Mouse (Mus musculus) limb, embryonic 13.5 days (tissue): ENCODE data around the gene Tpra1. TPM values are rescaled to one million over a fixed set of nuclear protein-coding genes. Genes with fewer than 3 reads are reported as not detected.

Source experiments
- ATAC-seq: fragments of 200-750 bp; cut with Nextera tagmentation; 2 replicates; pipeline ENCODE4 v1.8.0; 2017; ENCODE audit warnings: low read depth, moderate number of reproducible peaks, moderate TSS enrichment; ENCODE audit not compliant: low FRiP score
- H3K27ac ChIP-seq: fragments of 300-500 bp; sonication (generic); 2 replicates; pipeline ENCODE4 v1.5.1; 2015; ENCODE audit warnings: inconsistent platforms, mild to moderate bottlenecking, moderate library complexity
- H3K27me3 ChIP-seq: fragments of 300-500 bp; sonication (generic); 2 replicates; pipeline ENCODE4 v1.6.1; 2015; ENCODE audit warnings: mild to moderate bottlenecking, inconsistent platforms
- H3K36me3 ChIP-seq: fragments of 300-500 bp; sonication (generic); 2 replicates; pipeline ENCODE4 v1.6.1; 2015; ENCODE audit warnings: inconsistent platforms, mild to moderate bottlenecking, moderate library complexity
- H3K4me1 ChIP-seq: fragments of 300-500 bp; sonication (generic); 2 replicates; pipeline ENCODE4 v1.6.1; 2015; ENCODE audit warnings: inconsistent platforms
- H3K4me2 ChIP-seq: fragments of 300-500 bp; sonication (generic); replicated peaks from 2 replicates; pipeline ENCODE4 v1.6.1; 2015; ENCODE audit warnings: inconsistent platforms, mild to moderate bottlenecking, moderate library complexity
- H3K4me3 ChIP-seq: fragments of 300-500 bp; sonication (generic); 2 replicates; pipeline ENCODE4 v1.5.1; 2015; ENCODE audit warnings: moderate library complexity, mild to moderate bottlenecking, inconsistent platforms
- H3K9ac ChIP-seq: fragments of 300-500 bp; sonication (generic); 2 replicates; pipeline ENCODE4 v1.6.1; 2015; ENCODE audit warnings: mild to moderate bottlenecking, inconsistent platforms
- H3K9me3 ChIP-seq: fragments of 300-500 bp; sonication (generic); 2 replicates; pipeline ENCODE4 v1.6.1; 2016; ENCODE audit warnings: inconsistent platforms
- WGBS: fragments of 180-500 bp; shearing (Covaris S2); methylation state at CpG from one replicate; pipeline ENCODE4 v1.1.7; 2015; 5-methylcytosine and 5-hydroxymethylcytosine counted together
- polyA plus RNA-seq: library from polyadenylated mRNA; unstranded; fragments of >200 nt; fragmentation: Nextera tagmentation; extraction: Ambion mirVana; gene quantifications from 2 replicates; pipeline ENCODE4 v1.2.1, GENCODE M21; 2015

The Tpra1 gene
- polyA plus RNA-seq, 1 experiment from 2014 or later = 89.5 TPM

DNA sequence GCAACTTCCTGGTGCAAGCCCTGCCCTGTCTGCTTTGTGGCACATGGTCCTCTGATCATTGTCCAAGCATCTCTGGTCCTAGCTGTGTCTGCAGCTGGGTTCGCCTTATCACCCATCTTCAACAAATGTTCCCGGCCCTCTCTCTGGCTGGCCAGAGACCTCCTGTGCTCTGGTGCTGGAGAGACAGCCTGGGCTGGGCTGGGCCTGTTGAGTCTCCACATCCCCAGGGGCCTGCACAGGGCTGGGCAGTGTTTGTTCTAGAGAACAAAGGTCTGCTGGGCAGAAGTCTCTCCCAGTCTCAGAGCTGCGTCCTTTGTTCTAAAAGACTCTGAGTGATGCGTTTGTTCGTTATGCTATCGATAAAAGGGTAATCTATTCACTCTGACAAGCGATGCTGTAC, 28.0 kb downstream of the Tpra1 start:
- ATAC-seq = no peak
- H3K9ac ChIP-seq = peak overlapping the region; percentile 19; the same call in 1 of the 2 replicates
- no peaks in the 10 kb centered on the region for H3K27me3 ChIP-seq
- no peak overlapping the region for H3K4me2 ChIP-seq
- no peaks in the 10 kb centered on the region for H3K9me3 ChIP-seq
- WGBS = 80% methylated on average over 7 of the region's 7 CpGs
- no peaks in the 10 kb centered on the region for H3K36me3 ChIP-seq
- H3K27ac ChIP-seq = no peak overlapping the region
- no peak overlapping the region for H3K4me3 ChIP-seq
- H3K4me1 ChIP-seq = peaks cover 24% of the 10 kb centered on the region

DNA sequence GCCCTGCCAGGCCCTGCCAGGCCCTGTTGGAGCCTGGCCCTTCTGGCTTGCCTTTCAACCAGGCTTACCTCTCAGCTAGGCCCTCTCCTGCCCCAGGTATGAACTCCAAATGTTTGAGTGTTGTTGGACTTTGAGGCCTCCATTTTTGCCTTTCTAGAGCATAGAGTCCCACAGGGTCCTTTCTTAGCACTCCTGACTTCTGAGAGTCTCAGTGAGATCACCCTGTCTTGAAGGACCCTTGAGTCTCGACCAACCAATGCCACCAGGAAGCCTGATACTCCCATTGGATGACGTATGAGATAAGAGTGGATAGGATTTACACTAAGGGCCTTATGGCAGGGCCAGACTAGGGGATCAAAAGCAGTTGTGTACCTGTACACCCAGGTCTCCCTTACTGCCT, 29.4 kb downstream of the Tpra1 start:
- H3K9me3 ChIP-seq = no peaks in the 10 kb centered on the region
- no peaks in the 10 kb centered on the region for H3K36me3 ChIP-seq
- H3K9ac ChIP-seq = no peak overlapping the region
- no peaks in the 10 kb centered on the region for H3K27me3 ChIP-seq
- no peak overlapping the region for H3K27ac ChIP-seq
- H3K4me2 ChIP-seq = no peak overlapping the region
- peaks cover 12% of the 10 kb centered on the region for H3K4me1 ChIP-seq
- 67% methylated on average over 2 of the region's 2 CpGs for WGBS
- no peak overlapping the region for H3K4me3 ChIP-seq
- no peak for ATAC-seq

DNA sequence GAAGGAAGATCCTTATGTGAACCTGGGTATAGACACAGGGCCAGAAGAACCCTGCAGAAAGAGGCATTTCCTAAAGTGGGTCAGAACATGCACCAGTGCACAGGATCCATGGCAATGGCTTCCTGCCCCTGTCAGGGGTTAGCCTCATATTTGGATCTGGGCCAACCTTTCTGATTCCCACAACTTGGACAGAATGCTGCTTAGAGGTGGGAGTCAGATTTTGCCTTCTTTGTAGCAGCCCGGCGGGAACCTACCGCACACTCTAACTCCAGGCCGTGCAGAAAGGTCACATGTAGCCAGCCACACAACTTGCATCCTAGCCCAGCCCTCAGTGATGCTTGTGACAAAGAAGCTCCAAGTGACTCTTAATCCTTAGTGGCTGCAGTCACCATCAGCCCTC, 32.1 kb downstream of the Tpra1 start:
- WGBS = 63% methylated on average over 4 of the region's 4 CpGs
- H3K9me3 ChIP-seq = no peaks in the 10 kb centered on the region
- H3K4me1 ChIP-seq = peaks cover 15% of the 10 kb centered on the region
- no peak for ATAC-seq
- H3K4me2 ChIP-seq = no peak overlapping the region
- no peak overlapping the region for H3K27ac ChIP-seq
- no peaks in the 10 kb centered on the region; the same call in 1 of the 2 replicates for H3K27me3 ChIP-seq
- H3K9ac ChIP-seq = no peak overlapping the region
- H3K36me3 ChIP-seq = no peaks in the 10 kb centered on the region
- H3K4me3 ChIP-seq = no peak overlapping the region

DNA sequence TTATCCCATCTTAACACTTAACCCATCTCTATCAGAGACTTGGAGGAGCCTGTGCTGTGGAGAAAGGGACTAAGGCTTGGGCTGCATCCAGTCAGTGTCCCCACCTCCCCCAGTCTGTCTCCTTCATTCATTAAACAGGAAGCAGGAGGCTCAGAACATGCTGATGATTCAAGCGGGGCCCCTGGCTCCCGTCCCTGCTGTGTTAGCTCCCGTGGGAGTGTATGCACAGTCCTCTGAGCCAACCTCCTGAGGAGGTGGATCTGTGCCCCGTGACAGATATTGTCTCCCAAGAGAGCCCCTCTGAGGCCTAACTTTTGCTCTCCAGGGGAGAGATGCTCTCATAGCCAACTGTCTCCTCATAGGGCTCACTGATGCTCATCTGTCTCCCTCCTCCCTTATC, 32.8 kb downstream of the Tpra1 start:
- Histone ChIP-seq H3K27me3 (no peaks in the 10 kb centered on the region; the same call in 1 of the 2 replicates), H3K9me3 (no peaks in the 10 kb centered on the region), H3K36me3 (no peaks in the 10 kb centered on the region), H3K4me2 (no peak overlapping the region), H3K27ac (no peak overlapping the region), H3K4me1 (peaks cover 22% of the 10 kb centered on the region), H3K4me3 (no peak overlapping the region), H3K9ac (no peak overlapping the region)
- ATAC-seq = no peak
- 37% methylated on average over 4 of the region's 4 CpGs for WGBS

DNA sequence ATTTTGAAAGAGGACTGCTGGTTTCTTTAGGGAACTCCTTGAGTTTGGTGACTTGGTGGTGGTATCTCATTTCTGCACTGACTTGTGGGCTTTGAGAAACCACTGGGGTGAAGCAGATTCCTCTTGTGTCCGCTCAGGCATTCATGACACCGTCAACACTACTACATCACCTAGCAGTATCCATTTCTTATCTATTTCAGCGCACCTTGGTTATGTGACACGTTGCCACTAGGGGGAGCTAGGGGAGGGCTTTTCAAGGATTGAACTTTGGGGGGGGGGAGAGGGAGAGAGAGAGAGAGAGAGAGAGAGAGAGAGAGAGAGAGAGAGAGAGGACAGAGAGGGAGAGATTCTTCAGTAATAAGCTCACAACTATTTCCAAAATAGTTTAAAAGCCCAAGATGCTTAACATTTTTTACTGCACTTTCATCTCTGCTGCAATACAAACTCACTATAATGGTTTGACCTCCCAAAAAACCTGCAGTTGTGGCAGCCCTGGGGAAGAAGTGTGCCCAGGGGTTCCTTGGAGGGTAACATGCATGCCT, 33.8 kb downstream of the Tpra1 start:
- Histone ChIP-seq H3K27me3 (no peaks in the 10 kb centered on the region; the same call in 1 of the 2 replicates), H3K27ac (no peak overlapping the region), H3K4me2 (no peak overlapping the region), H3K36me3 (no peaks in the 10 kb centered on the region), H3K9ac (no peak overlapping the region), H3K9me3 (no peaks in the 10 kb centered on the region), H3K4me3 (no peak overlapping the region), H3K4me1 (peaks cover 27% of the 10 kb centered on the region)
- WGBS = 9% methylated on average over 4 of the region's 4 CpGs
- no peak for ATAC-seq

DNA sequence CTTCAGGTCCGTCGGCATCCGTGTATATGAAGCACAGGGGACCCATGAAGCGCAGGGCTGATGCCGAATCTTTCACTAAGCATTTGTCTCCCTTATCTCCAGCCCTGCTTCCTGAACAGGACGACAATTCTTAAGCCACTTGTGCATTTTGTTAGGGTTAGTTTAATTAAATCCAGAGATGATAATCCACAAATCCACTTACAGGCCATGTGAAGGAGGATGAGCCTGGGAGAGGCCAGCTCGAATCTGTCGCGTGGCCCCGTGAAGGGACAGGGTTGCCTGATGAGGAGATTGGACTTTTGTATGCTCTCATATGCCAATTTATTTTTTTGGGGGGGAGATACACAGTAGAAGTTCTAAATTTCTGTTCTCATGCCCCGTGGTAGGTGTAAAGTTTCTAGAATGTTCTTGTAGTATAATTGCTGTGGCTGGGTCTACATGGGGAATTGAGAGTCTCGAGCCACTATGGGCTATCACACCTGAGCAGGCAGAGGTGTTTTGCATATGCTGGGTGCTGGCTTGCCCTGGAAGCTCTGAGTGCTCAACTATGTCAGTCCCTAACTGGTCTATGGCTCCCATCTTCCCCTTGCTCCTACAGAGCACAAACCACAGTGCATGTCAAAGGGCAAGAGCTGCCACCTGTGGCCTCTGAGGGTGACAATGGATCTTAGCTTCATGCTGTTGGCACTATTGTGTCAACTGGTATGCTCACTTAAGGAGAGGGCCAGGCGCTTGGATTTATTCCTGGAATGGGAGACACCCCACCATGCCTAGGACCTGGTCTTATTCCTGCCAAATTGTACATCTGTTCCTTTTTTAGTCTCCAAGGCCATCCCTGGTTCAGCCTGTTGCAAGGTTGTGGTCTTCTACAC, 34.5 kb downstream of the Tpra1 start:
- H3K9me3 ChIP-seq = no peaks in the 10 kb centered on the region
- 66% methylated on average over 13 of the region's 13 CpGs for whole genome bisulfite sequencing
- H3K4me1 ChIP-seq = peaks cover 29% of the 10 kb centered on the region
- H3K27me3 ChIP-seq = no peaks in the 10 kb centered on the region; the same call in 1 of the 2 replicates
- no peak overlapping the region for H3K4me3 ChIP-seq
- no peak overlapping the region for H3K4me2 ChIP-seq
- ATAC-seq = no peak
- H3K36me3 ChIP-seq = no peaks in the 10 kb centered on the region
- H3K27ac ChIP-seq = no peak overlapping the region
- no peak overlapping the region for H3K9ac ChIP-seq

DNA sequence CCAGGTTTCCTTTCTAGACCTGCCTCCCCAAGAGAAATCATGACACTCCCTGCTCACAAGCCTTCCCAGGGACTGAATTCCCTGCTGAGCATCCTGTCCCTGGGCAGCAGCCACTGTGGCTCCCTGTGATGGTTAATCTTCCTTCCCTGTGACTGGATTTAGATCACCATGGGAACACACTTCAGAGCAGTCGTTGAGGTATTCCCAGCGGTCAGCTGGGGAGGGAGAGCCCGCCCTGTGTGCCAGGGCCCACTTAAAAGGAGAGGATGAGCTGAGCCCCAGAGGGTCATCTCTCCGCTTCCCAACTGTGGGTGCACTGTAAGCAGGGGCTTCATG, 35.1 kb downstream of the Tpra1 start:
- Histone ChIP-seq H3K36me3 (no peaks in the 10 kb centered on the region), H3K4me3 (no peak overlapping the region), H3K4me2 (no peak overlapping the region), H3K27me3 (no peaks in the 10 kb centered on the region; the same call in 1 of the 2 replicates), H3K9me3 (no peaks in the 10 kb centered on the region), H3K9ac (no peak overlapping the region), H3K4me1 (peaks cover 29% of the 10 kb centered on the region), H3K27ac (no peak overlapping the region)
- 47% methylated on average over 4 of the region's 4 CpGs for WGBS
- no peak for ATAC-seq

DNA sequence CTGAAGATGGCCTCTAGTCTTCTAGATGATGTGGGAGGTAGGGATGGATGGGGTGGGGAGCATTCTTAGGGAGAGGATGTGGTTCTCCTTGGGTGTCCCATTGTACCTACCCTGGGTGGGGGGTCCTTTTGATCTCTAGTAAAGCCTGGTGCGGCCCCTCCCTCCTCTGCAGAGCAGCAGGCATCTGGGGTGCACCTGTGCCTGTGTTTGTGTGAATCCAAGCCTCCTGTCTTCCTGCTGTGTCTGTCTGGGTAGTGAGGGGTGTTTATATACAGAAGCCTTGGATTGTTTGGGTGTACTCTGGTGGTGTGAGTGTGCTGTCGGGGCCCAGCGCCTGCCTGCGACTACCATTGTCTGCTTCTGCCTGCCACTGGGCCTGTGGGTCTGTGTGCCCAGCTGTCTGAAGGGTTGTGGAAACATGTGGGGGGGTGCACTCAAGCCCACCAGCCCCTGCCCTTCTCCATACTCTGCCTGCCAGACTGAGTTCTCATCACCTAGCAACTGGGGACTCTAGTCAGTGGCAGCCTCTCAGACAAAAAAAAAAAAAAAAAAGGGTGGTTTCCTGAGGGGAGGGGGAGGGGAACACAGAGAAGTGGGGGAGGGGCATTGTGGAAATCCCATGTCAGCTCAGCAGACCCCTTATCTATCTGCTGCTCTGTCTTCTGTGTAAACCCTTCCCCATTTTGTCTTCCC, 36.1 kb downstream of the Tpra1 start:
- H3K4me3 ChIP-seq = no peak overlapping the region
- no peaks in the 10 kb centered on the region for H3K9me3 ChIP-seq
- WGBS = 41% methylated on average over 4 of the region's 4 CpGs
- no peak overlapping the region for H3K27ac ChIP-seq
- peaks cover 37% of the 10 kb centered on the region for H3K4me1 ChIP-seq
- H3K27me3 ChIP-seq = no peaks in the 10 kb centered on the region; the same call in 1 of the 2 replicates
- no peak; the same call in 1 of the 2 replicates for ATAC-seq
- H3K4me2 ChIP-seq = no peak overlapping the region
- no peaks in the 10 kb centered on the region for H3K36me3 ChIP-seq
- 0 out of 2 replicates have a peak overlapping the region, but pooled peaks have one; percentile 43 for H3K9ac ChIP-seq

DNA sequence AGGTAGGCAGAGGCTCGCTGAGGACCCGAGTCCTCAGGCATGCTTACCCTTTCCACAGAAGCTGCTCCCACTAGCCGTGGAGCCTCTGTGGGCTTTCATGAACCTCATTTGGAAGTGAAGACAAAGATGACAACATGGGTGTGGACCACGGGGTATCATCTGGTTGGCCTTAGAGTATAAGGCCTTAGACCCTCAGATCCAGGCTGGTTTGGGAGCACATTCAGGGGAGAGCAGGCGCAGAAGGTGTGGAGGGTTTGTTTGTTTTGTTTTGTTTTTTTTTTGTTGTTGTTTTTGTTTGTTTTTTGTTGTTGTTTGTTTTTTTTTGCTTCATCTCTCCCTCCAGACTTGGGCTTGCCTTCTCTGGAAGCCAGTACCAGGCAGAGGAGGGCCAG, 36.6 kb downstream of the Tpra1 start:
- no peak overlapping the region for H3K27ac ChIP-seq
- no peaks in the 10 kb centered on the region for H3K9me3 ChIP-seq
- peaks cover 37% of the 10 kb centered on the region for H3K4me1 ChIP-seq
- WGBS = 72% methylated on average over 5 of the region's 5 CpGs
- H3K4me2 ChIP-seq = no peak overlapping the region
- no peak for ATAC-seq
- no peaks in the 10 kb centered on the region for H3K36me3 ChIP-seq
- H3K4me3 ChIP-seq = no peak overlapping the region
- H3K9ac ChIP-seq = no peak overlapping the region
- H3K27me3 ChIP-seq = no peaks in the 10 kb centered on the region; the same call in 1 of the 2 replicates

DNA sequence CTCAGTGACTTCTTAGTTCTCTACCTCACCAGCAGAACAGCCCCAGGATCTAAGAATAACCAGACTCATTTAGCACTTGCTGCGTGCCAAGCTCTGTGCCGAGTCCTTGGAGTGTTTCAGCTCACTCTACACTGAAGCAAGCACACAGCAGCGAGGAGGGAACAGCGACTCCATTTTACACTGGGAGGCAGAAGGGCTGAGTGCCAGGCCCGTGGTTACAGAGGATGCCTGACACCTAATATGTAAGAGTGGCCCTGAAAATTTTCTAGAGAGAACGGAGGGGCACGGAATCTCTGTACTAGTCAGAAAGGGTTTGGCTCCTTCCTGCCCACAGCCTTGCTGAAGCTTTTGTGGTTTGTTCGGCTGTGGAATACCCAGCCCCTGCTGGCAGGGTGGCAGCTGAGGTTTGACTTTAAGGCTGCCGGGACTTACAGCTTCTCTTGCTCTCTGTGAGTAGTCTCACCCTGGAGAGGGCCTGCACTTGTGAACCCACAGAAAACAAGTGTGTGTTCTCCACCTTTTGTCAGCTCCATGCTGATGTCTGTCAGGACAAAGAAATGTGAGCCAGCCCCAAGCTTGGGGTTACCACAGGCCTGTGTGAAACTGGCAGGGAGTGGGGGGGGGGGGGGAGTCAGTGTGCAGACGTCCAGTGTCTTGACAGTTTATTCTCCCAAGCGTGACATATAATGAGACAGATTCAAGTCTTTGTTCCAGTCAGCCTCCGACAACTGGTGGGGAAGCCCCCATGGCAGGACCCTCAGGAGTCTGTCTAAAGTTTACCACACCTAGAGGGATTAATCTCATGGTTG, 37.4 kb downstream of the Tpra1 start:
- no peaks in the 10 kb centered on the region for H3K9me3 ChIP-seq
- ATAC-seq = no peak
- peak overlapping the region; percentile 58 for H3K27ac ChIP-seq
- no peak overlapping the region for H3K9ac ChIP-seq
- peaks cover 33% of the 10 kb centered on the region for H3K4me1 ChIP-seq
- no peak overlapping the region for H3K4me3 ChIP-seq
- H3K36me3 ChIP-seq = no peaks in the 10 kb centered on the region
- H3K4me2 ChIP-seq = no peak overlapping the region
- WGBS = 51% methylated on average over 12 of the region's 12 CpGs
- no peaks in the 10 kb centered on the region; the same call in 1 of the 2 replicates for H3K27me3 ChIP-seq

DNA sequence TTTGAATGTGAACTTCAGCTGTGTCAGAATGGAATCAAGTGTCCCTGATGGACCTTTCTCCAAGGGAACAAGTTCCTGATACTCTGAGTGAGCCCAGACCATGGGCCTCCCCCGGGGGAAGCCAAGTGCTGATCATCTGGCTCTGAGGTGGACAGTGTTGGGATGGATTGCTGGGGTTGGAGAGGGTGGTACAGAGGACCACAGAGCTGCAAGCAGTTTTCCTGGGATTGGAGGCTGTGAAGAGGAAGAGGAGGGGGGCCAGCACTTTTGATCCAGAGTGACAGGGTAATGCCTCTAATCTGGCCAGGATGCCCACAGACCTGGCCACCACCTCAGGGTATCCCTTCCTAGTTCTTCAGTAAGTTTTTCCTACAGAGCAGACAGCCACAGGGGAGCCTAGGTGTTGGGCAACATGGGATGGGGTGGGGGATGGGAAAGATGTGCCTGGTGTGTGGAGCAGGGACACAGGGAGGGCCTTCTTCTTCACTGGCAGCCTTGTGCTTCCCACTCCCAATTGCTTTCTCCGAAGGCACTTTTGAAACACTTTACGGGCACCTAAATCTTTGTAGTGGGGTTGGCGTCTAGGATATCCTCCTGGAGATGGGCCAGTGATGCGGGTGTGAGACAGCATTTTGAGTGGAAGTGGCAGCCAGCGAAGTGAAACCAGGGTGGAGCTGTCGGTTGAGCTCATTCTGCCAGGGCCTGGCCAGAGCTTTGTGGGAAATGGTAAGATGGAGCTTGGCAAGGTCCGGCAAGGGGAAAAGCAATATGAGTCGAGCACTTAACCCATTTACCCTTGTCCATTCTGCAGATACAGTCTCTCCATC, 38.3 kb downstream of the Tpra1 start:
- WGBS = 77% methylated on average over 9 of the region's 9 CpGs
- no peaks in the 10 kb centered on the region for H3K9me3 ChIP-seq
- H3K4me2 ChIP-seq = no peak overlapping the region
- no peak overlapping the region for H3K9ac ChIP-seq
- no peaks in the 10 kb centered on the region; the same call in 1 of the 2 replicates for H3K27me3 ChIP-seq
- ATAC-seq = no peak
- no peak overlapping the region for H3K27ac ChIP-seq
- H3K36me3 ChIP-seq = no peaks in the 10 kb centered on the region
- no peak overlapping the region for H3K4me3 ChIP-seq
- peaks cover 32% of the 10 kb centered on the region for H3K4me1 ChIP-seq
